Mouse (Mus musculus) hindbrain, postnatal 0 days (tissue): ENCODE results near the gene Vgf. TPM values are rescaled to one million over a fixed set of nuclear protein-coding genes. Genes with fewer than 3 reads are reported as not detected.

ENCODE experiments used
- ATAC-seq: fragments of 200-750 bp; cut with Nextera tagmentation; 2 replicates; pipeline ENCODE4 v1.8.0; 2017; ENCODE audit warnings: mild to moderate bottlenecking, moderate TSS enrichment, moderate library complexity
- DNase-seq: peaks from one replicate; pipeline ENCODE4 v3.0.0-alpha.2; 2015; ENCODE audit warnings: low spot score
- H3K27ac ChIP-seq: fragments of 300-500 bp; sonication (generic); 2 replicates; pipeline ENCODE4 v1.5.1; 2014; ENCODE audit warnings: mild to moderate bottlenecking
- H3K27me3 ChIP-seq: fragments of 300-500 bp; sonication (generic); 2 replicates; pipeline ENCODE4 v1.6.1; 2014; ENCODE audit warnings: low read length, mixed read lengths; ENCODE audit not compliant: insufficient read depth
- H3K36me3 ChIP-seq: fragments of 300-500 bp; sonication (generic); 2 replicates; pipeline ENCODE4 v1.6.1; 2014; ENCODE audit warnings: low read length, mixed read lengths; ENCODE audit not compliant: insufficient read depth
- H3K4me1 ChIP-seq: fragments of 300-500 bp; sonication (generic); 2 replicates; pipeline ENCODE4 v1.6.1; 2014; ENCODE audit warnings: antibody characterized with exemption, low read length, mixed read lengths; ENCODE audit not compliant: insufficient read depth
- H3K4me2 ChIP-seq: fragments of 300-500 bp; sonication (generic); 2 replicates; pipeline ENCODE4 v1.6.1; 2014; ENCODE audit warnings: low read depth, mild to moderate bottlenecking, low read length, moderate library complexity, mixed read lengths
- H3K4me3 ChIP-seq: fragments of 300-500 bp; sonication (generic); 2 replicates; pipeline ENCODE4 v1.5.1; 2014; ENCODE audit warnings: low read length
- H3K9ac ChIP-seq: fragments of 300-500 bp; sonication (generic); replicated peaks from 2 replicates; pipeline ENCODE4 v1.6.1; 2014; ENCODE audit warnings: mild to moderate bottlenecking, low read length, moderate library complexity, mixed read lengths
- H3K9me3 ChIP-seq: fragments of 300-500 bp; sonication (generic); 2 replicates; pipeline ENCODE4 v1.6.1; 2016; ENCODE audit warnings: low read length, mixed read lengths
- CTCF ChIP-seq: IDR thresholded peaks from 2 replicates; pipeline ENCODE4 v1.5.1; 2016; ENCODE audit warnings: antibody characterized with exemption, control low read depth, low read depth
- whole genome bisulfite sequencing: fragments of 180-500 bp; shearing (Covaris S2); extraction: QIAGEN DNeasy Blood & Tissue Kit; methylation state at CpG from one replicate; pipeline ENCODE4 v1.1.7; 2014; 5-methylcytosine and 5-hydroxymethylcytosine counted together
- polyA plus RNA-seq: library from polyadenylated mRNA; unstranded; fragments of >200 nt; fragmentation: Nextera tagmentation; extraction: Ambion mirVana; gene quantifications from 2 replicates; pipeline ENCODE4 v1.2.1, GENCODE M21; 2015
- total RNA-seq: library from RNA; depleted of rRNA; stranded (reverse); fragments of >200 nt; gene quantifications from 2 replicates; pipeline ENCODE4 v1.2.3, GENCODE M21; 2014

The Vgf gene
- total and polyA plus RNA-seq, 2 experiments from 2014 or later = 45.9 to 136 TPM

DNA sequence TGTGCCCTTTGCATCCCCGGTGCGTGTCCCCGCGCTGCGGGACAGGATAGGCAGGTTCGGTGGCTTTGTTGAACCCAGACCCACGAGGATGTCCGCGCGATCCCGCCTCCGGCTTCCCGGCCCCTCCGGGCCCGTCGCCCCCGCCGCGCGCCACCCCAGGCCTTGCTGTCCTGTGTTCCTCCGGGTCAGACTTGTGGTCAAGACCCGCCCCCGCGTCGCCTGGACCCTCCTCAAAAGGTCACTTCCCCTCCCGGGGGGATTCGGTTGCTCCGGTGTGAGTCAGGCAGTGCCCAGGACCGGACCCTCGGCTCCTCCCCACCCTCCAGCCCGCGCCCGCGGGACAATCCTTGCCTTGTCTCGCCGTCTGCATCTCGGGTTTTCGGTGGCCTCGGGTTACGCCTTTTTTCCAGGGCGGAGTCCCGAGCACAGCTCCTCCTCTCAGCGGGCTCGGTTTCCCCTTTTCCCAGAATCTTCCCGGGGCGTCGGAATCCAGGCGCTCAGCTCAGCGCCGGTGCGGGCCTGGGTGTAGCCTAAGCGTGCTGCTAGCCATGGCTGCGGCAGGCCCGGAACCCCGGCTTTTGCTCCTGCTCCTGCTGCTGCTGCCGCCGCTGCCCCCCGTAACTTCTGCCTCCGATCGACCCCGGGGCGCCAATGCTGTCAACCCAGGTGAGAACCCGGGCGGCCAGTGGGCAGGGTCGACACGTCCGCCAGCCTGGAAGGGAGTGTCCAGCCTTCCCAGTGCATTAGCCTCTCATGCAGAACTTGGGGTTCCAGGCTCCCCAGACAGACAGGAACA lies 38.9 kb upstream of the Vgf start:
- H3K4me3 ChIP-seq = peak overlapping the region; percentile 87
- peak; percentile 52 for ATAC-seq
- H3K27ac ChIP-seq = peak overlapping the region; percentile 91
- peak overlapping the region; percentile 97 for H3K4me2 ChIP-seq
- peaks cover 7% of the 10 kb centered on the region; the same call in 1 of the 2 replicates for H3K4me1 ChIP-seq
- DNase-seq = peak; percentile 71
- H3K9ac ChIP-seq = peak overlapping the region; percentile 87
- no peaks in the 10 kb centered on the region for H3K27me3 ChIP-seq
- WGBS = under 1% methylated on average over 66 of the region's 67 CpGs
- TF ChIP-seq CTCF = no peak
- no peaks in the 10 kb centered on the region for H3K9me3 ChIP-seq
- H3K36me3 ChIP-seq = peaks cover 25% of the 10 kb centered on the region

DNA sequence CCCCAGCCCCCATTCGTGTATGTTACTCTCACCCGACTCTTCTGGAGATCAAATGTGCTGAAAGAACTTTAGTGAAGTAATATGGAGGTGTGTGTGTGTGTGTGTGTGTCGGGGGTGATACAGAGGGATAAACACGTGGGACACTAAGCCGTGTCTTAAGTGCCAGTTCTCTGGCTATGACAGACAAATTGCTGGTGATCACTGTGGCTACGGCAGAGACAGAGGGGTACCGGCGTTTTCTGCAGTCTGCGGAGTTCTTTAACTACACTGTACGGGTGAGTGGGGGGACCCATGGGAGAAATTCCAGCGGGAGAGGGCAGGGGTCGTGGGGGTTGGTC lies 38.3 kb upstream of the Vgf start, which contains the start of gene Znhit1:
Gene Znhit1 (minus strand): TSS at position 88 of the 338 bp plus-strand sequence.
- 3% methylated on average over 12 of the region's 12 CpGs for WGBS
- H3K4me2 ChIP-seq = peak within 1 kb of the TSS; percentile 97
- peaks cover 25% of the 10 kb centered on the region for H3K36me3 ChIP-seq
- peak within 1 kb of the TSS; percentile 91 for H3K27ac ChIP-seq
- peaks cover 7% of the 10 kb centered on the region; the same call in 1 of the 2 replicates for H3K4me1 ChIP-seq
- peak within 1 kb of the TSS; percentile 87 for H3K4me3 ChIP-seq
- H3K9me3 ChIP-seq = no peaks in the 10 kb centered on the region
- TF ChIP-seq CTCF = no peak
- no peaks in the 10 kb centered on the region for H3K27me3 ChIP-seq
- H3K9ac ChIP-seq = peak within 1 kb of the TSS; percentile 87
- ATAC-seq (no peak), DNase-seq (peak; percentile 30)

DNA sequence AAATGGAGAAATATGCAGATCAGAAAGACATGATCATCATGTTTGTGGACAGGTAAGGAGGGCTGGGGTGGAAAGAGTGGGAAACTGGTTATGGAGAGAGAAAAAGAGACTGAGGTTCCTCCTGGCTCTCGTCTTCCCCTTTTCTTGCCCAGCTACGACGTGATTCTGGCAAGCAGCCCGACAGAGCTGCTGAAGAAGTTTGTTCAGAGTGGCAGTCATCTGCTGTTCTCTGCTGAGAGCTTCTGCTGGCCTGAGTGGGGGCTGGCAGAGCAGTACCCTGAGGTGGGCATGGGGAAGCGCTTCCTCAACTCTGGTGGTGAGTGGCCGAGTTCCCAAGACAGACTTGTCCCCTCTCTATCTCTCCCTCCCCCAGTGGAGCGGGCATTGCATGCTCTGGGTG lies 37.8 kb upstream of the Vgf start:
- TF ChIP-seq CTCF = no peak
- peak overlapping the region; percentile 87 for H3K9ac ChIP-seq
- ATAC-seq = no peak
- H3K27me3 ChIP-seq = no peaks in the 10 kb centered on the region
- H3K4me3 ChIP-seq = peak overlapping the region; percentile 87
- H3K36me3 ChIP-seq = peaks cover 30% of the 10 kb centered on the region
- 48% methylated on average over 7 of the region's 7 CpGs for WGBS
- no peak overlapping the region for H3K27ac ChIP-seq
- DNase-seq = peak; percentile 44
- no peaks in the 10 kb centered on the region for H3K9me3 ChIP-seq
- peaks cover 7% of the 10 kb centered on the region; the same call in 1 of the 2 replicates for H3K4me1 ChIP-seq
- peak overlapping the region; percentile 97 for H3K4me2 ChIP-seq

DNA sequence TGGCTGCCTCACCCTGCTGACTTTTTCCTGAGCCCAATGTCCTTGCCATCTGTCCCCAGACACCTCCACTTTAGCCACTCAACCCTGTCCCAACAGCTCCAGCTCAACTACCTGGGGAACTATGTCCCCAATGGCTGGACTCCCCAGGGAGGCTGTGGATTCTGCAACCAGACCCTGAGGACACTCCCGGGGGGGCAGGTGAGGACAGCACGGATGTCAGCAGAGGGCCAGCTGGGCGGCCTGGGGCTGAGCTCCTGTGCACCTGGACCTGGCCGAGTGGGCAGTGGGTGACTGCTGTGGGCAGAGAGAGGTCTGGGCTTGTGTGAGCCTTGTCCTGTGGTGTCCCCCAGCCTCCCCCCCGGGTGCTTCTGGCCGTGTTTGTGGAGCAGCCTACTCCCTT lies 36.4 kb upstream of the Vgf start:
- Histone ChIP-seq H3K27ac (no peak overlapping the region), H3K36me3 (peaks cover 43% of the 10 kb centered on the region), H3K4me2 (no peak overlapping the region), H3K9ac (no peak overlapping the region), H3K9me3 (no peaks in the 10 kb centered on the region), H3K4me1 (peaks cover 7% of the 10 kb centered on the region; the same call in 1 of the 2 replicates), H3K27me3 (no peaks in the 10 kb centered on the region), H3K4me3 (no peak overlapping the region)
- no peak for TF ChIP-seq CTCF
- ATAC-seq = no peak
- WGBS = 97% methylated on average over 6 of the region's 6 CpGs
- DNase-seq = no peak

DNA sequence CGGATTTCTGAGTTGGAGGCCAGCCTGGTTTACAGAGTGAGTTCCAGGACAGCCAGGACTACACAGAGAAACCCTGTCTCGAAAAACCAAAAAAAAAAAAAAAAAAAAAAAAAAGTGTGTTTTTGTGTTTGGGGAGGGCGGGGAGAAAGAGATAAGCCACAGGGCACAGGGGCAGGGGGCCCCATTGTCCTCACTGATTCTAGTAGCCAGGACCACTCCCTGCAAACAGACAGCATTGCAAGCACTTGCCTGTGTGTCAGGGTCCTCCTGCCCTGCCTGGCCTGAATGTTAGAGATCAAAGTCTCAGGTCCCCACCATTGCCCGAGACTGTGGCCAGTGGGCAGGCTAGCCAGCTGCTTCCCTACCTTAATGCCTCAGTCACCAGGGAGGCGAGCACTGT lies 26.7 kb upstream of the Vgf start:
- Histone ChIP-seq H3K27me3 (no peaks in the 10 kb centered on the region), H3K27ac (no peak overlapping the region), H3K4me1 (no peaks in the 10 kb centered on the region), H3K4me3 (no peak overlapping the region), H3K9me3 (no peaks in the 10 kb centered on the region), H3K9ac (no peak overlapping the region), H3K36me3 (peaks cover 13% of the 10 kb centered on the region), H3K4me2 (no peak overlapping the region)
- DNase-seq (no peak), ATAC-seq (no peak)
- 76% methylated on average over 4 of the region's 5 CpGs for WGBS
- no peak for TF ChIP-seq CTCF

DNA sequence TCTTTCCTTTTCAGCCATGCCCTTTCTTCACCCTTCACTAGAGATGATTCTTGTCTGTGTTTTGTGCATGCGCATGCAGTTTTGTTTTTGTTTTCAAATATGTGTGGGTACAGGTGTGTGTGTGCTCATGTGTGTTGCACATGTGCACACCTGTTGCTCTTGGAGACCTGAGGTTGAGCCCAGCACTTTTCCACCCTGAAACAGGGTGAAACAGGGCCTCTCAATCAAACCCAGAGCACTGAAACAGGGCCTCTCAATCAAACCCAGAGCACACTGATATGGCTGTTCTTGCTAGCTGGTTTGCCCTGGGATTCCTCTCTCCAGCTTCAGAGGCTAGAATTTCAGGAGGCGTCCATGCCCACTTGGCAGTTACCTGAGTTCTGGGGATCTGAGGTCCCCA lies 25.6 kb upstream of the Vgf start:
- no peak overlapping the region for H3K27ac ChIP-seq
- WGBS = 88% methylated on average over 2 of the region's 2 CpGs
- TF ChIP-seq CTCF = no peak
- no peaks in the 10 kb centered on the region for H3K4me1 ChIP-seq
- ATAC-seq (no peak), DNase-seq (peak; percentile 31)
- 0 out of 2 replicates have a peak, but pooled peaks cover under 1% of the 10 kb centered on the region for H3K36me3 ChIP-seq
- H3K9me3 ChIP-seq = no peaks in the 10 kb centered on the region
- H3K4me3 ChIP-seq = no peak overlapping the region
- H3K9ac ChIP-seq = no peak overlapping the region
- H3K4me2 ChIP-seq = no peak overlapping the region
- H3K27me3 ChIP-seq = no peaks in the 10 kb centered on the region

DNA sequence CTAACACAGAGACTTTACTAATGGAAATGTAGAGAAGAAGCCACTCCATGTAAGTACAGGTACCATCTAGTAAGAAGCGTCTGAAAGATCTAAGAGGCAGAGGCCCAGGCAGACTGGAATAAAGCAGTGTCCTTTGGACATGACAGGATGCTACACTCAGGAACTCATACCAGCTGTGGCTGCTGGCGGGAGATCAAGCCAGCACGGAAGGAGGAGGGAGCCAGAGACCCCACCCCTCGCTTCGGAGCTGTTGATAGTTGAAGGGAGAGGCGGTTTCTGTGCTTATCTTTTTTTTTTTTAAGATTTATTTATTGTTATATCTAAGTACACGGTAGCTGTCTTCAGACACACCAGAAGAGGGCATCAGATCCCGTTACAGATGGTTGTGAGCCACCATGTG lies 18.9 kb upstream of the Vgf start:
- DNase-seq = no peak
- H3K4me2 ChIP-seq = no peak overlapping the region
- H3K9ac ChIP-seq = no peak overlapping the region
- no peaks in the 10 kb centered on the region for H3K27me3 ChIP-seq
- no peak for ATAC-seq
- H3K36me3 ChIP-seq = no peaks in the 10 kb centered on the region
- no peaks in the 10 kb centered on the region for H3K9me3 ChIP-seq
- no peaks in the 10 kb centered on the region for H3K4me1 ChIP-seq
- TF ChIP-seq CTCF = no peak
- no peak overlapping the region for H3K4me3 ChIP-seq
- 56% methylated on average over 8 of the region's 8 CpGs for whole genome bisulfite sequencing
- no peak overlapping the region for H3K27ac ChIP-seq
